Mouse (Mus musculus): Measurements from ENCODE around the gene Rhobtb1.

Gene Rhobtb1

GRCm38 (mm10) chr10:69253686-69254080, 102.4 kb downstream of the Rhobtb1 start:
- H3K4me3 ChIP-seq (replicated peaks; ENCODE audit: low read length), result no peak overlapping the region
- TF ChIP-seq CTCF (conservative IDR thresholded peaks at IDR 0.05; ENCODE audit: low read length), result no peak
- no peak for TF ChIP-seq POU5F1 (IDR thresholded peaks at IDR 0.05; ENCODE audit: borderline replicate concordance, low read length)
- no peak for TF ChIP-seq NANOG (IDR thresholded peaks at IDR 0.05; ENCODE audit: borderline replicate concordance, low read length)
- H3K4me1 ChIP-seq (replicated peaks; ENCODE audit: low read depth, low read length), result peaks cover 18% of the 10 kb centered on the region
- peaks cover 8% of the 10 kb centered on the region for H3K27me3 ChIP-seq (ENCODE audit: insufficient read depth, low read length)
- H3K9me3 ChIP-seq (ENCODE audit: low read length), result no peaks in the 10 kb centered on the region
- no peaks in the 10 kb centered on the region for H3K36me3 ChIP-seq (ENCODE audit: insufficient read depth, low read length)

GRCm38 (mm10) chr10:69254390-69254847, 103.2 kb downstream of the Rhobtb1 start:
- H3K4me3 ChIP-seq (replicated peaks; ENCODE audit: low read length), result no peak overlapping the region
- H3K36me3 ChIP-seq (ENCODE audit: insufficient read depth, low read length), result no peaks in the 10 kb centered on the region
- no peaks in the 10 kb centered on the region for H3K9me3 ChIP-seq (ENCODE audit: low read length)
- no peak for TF ChIP-seq POU5F1 (IDR thresholded peaks at IDR 0.05; ENCODE audit: borderline replicate concordance, low read length)
- TF ChIP-seq NANOG (IDR thresholded peaks at IDR 0.05; ENCODE audit: borderline replicate concordance, low read length), result no peak
- TF ChIP-seq CTCF (conservative IDR thresholded peaks at IDR 0.05; ENCODE audit: low read length), result no peak
- H3K4me1 ChIP-seq (replicated peaks; ENCODE audit: low read depth, low read length), result peaks cover 20% of the 10 kb centered on the region
- peaks cover 5% of the 10 kb centered on the region for H3K27me3 ChIP-seq (ENCODE audit: insufficient read depth, low read length)

- H3K27me3 ChIP-seq (ENCODE audit: insufficient read depth, low read length), result 0 out of 2 replicates have a peak, but pooled peaks cover 3% of the 10 kb centered on the region
- TF ChIP-seq CTCF (conservative IDR thresholded peaks at IDR 0.05; ENCODE audit: low read length) (no peak), NANOG (IDR thresholded peaks at IDR 0.05; ENCODE audit: borderline replicate concordance, low read length) (no peak), POU5F1 (IDR thresholded peaks at IDR 0.05; ENCODE audit: borderline replicate concordance, low read length) (no peak)
- peaks cover 18% of the 10 kb centered on the region for H3K4me1 ChIP-seq (replicated peaks; ENCODE audit: low read depth, low read length)
- no peaks in the 10 kb centered on the region for H3K9me3 ChIP-seq (ENCODE audit: low read length)
- no peak overlapping the region for H3K4me3 ChIP-seq (replicated peaks; ENCODE audit: low read length)
- no peaks in the 10 kb centered on the region for H3K36me3 ChIP-seq (ENCODE audit: insufficient read depth, low read length)
Measured at GRCm38 (mm10) chr10:69255594-69255993, 104.4 kb downstream of the Rhobtb1 start.

- TF ChIP-seq POU5F1 (IDR thresholded peaks at IDR 0.05; ENCODE audit: borderline replicate concordance, low read length) (no peak), NANOG (IDR thresholded peaks at IDR 0.05; ENCODE audit: borderline replicate concordance, low read length) (no peak), CTCF (conservative IDR thresholded peaks at IDR 0.05; ENCODE audit: low read length) (no peak)
- Histone ChIP-seq H3K9me3 (ENCODE audit: low read length) (no peaks in the 10 kb centered on the region), H3K36me3 (ENCODE audit: insufficient read depth, low read length) (no peaks in the 10 kb centered on the region), H3K4me1 (replicated peaks; ENCODE audit: low read depth, low read length) (peaks cover 18% of the 10 kb centered on the region), H3K4me3 (replicated peaks; ENCODE audit: low read length) (no peak overlapping the region), H3K27me3 (ENCODE audit: insufficient read depth, low read length) (0 out of 2 replicates have a peak, but pooled peaks cover 3% of the 10 kb centered on the region)
Measured at GRCm38 (mm10) chr10:69257592-69258133, 106.4 kb downstream of the Rhobtb1 start.

- TF ChIP-seq CTCF (conservative IDR thresholded peaks at IDR 0.05; ENCODE audit: low read length), result no peak
- TF ChIP-seq POU5F1 (IDR thresholded peaks at IDR 0.05; ENCODE audit: borderline replicate concordance, low read length), result no peak
- TF ChIP-seq NANOG (IDR thresholded peaks at IDR 0.05; ENCODE audit: borderline replicate concordance, low read length), result no peak
- Histone ChIP-seq H3K9me3 (ENCODE audit: low read length) (no peaks in the 10 kb centered on the region), H3K4me1 (replicated peaks; ENCODE audit: low read depth, low read length) (peaks cover 18% of the 10 kb centered on the region), H3K36me3 (ENCODE audit: insufficient read depth, low read length) (no peaks in the 10 kb centered on the region), H3K4me3 (replicated peaks; ENCODE audit: low read length) (no peak overlapping the region), H3K27me3 (ENCODE audit: insufficient read depth, low read length) (0 out of 2 replicates have a peak, but pooled peaks cover 3% of the 10 kb centered on the region)
Measured at GRCm38 (mm10) chr10:69258588-69258987, 107.4 kb downstream of the Rhobtb1 start.

- no peak overlapping the region for H3K4me3 ChIP-seq (replicated peaks; ENCODE audit: low read length)
- no peaks in the 10 kb centered on the region for H3K27me3 ChIP-seq (ENCODE audit: insufficient read depth, low read length)
- no peak for TF ChIP-seq NANOG (IDR thresholded peaks at IDR 0.05; ENCODE audit: borderline replicate concordance, low read length)
- no peak for TF ChIP-seq POU5F1 (IDR thresholded peaks at IDR 0.05; ENCODE audit: borderline replicate concordance, low read length)
- no peak for TF ChIP-seq CTCF (conservative IDR thresholded peaks at IDR 0.05; ENCODE audit: low read length)
- no peaks in the 10 kb centered on the region for H3K9me3 ChIP-seq (ENCODE audit: low read length)
- H3K4me1 ChIP-seq (replicated peaks; ENCODE audit: low read depth, low read length), result peaks cover 18% of the 10 kb centered on the region
- H3K36me3 ChIP-seq (ENCODE audit: insufficient read depth, low read length), result no peaks in the 10 kb centered on the region
Measured at GRCm38 (mm10) chr10:69259161-69259560, 107.9 kb downstream of the Rhobtb1 start.

- TF ChIP-seq NANOG (IDR thresholded peaks at IDR 0.05; ENCODE audit: borderline replicate concordance, low read length) (no peak), CTCF (conservative IDR thresholded peaks at IDR 0.05; ENCODE audit: low read length) (no peak), POU5F1 (IDR thresholded peaks at IDR 0.05; ENCODE audit: borderline replicate concordance, low read length) (no peak)
- H3K36me3 ChIP-seq (ENCODE audit: insufficient read depth, low read length), result no peaks in the 10 kb centered on the region
- H3K4me3 ChIP-seq (replicated peaks; ENCODE audit: low read length), result no peak overlapping the region
- H3K4me1 ChIP-seq (replicated peaks; ENCODE audit: low read depth, low read length), result peaks cover 12% of the 10 kb centered on the region
- H3K9me3 ChIP-seq (ENCODE audit: low read length), result no peaks in the 10 kb centered on the region
- no peaks in the 10 kb centered on the region for H3K27me3 ChIP-seq (ENCODE audit: insufficient read depth, low read length)
Measured at GRCm38 (mm10) chr10:69259929-69260328, 108.7 kb downstream of the Rhobtb1 start.

GRCm38 (mm10) chr10:69262918-69263822, 111.9 kb downstream of the Rhobtb1 start:
- Histone ChIP-seq H3K4me3 (replicated peaks; ENCODE audit: low read length) (no peak overlapping the region), H3K36me3 (ENCODE audit: insufficient read depth, low read length) (no peaks in the 10 kb centered on the region), H3K9me3 (ENCODE audit: low read length) (no peaks in the 10 kb centered on the region), H3K27me3 (ENCODE audit: insufficient read depth, low read length) (0 out of 2 replicates have a peak, but pooled peaks cover 2% of the 10 kb centered on the region), H3K4me1 (replicated peaks; ENCODE audit: low read depth, low read length) (peaks cover 12% of the 10 kb centered on the region)
- no peak for TF ChIP-seq POU5F1 (IDR thresholded peaks at IDR 0.05; ENCODE audit: borderline replicate concordance, low read length)
- TF ChIP-seq NANOG (IDR thresholded peaks at IDR 0.05; ENCODE audit: borderline replicate concordance, low read length), result no peak
- TF ChIP-seq CTCF (conservative IDR thresholded peaks at IDR 0.05; ENCODE audit: low read length), result no peak
